Mouse (Mus musculus) cerebellum, adult 11-12 months (tissue): Measurements from ENCODE around the gene Rpl7l1.
"Not testable (repeated sequence)": the region's sequence is repeated elsewhere in the genome, so short reads cannot be mapped to it uniquely, and the experiment has no call there.

ENCODE experiments used
- DNase-seq: peaks from one replicate; pipeline ENCODE4 v3.0.0; 2022

Rpl7l1 gene

GRCm38 (mm10) chr17:46774131-46774472 is 8.4 kb downstream of the Rpl7l1 start:
- DNase-seq: no peak

GRCm38 (mm10) chr17:46773278-46774130 is 9.0 kb downstream of the Rpl7l1 start:
- DNase-seq: no peak

- DNase-seq: peak; percentile 83
These were observed 9.8 kb downstream of the Rpl7l1 start, which contains the start of gene 2310039H08Rik for GRCm38 (mm10) chr17:46772404-46773277. TSS of gene 2310039H08Rik (plus strand) at chr17:46772635.

- no peak for DNase-seq
These were observed 10.5 kb downstream of the Rpl7l1 start for GRCm38 (mm10) chr17:46772038-46772403.

- DNase-seq: no peak
These were observed 10.9 kb downstream of the Rpl7l1 start for GRCm38 (mm10) chr17:46771616-46772015.

- DNase-seq: no peak
These were observed 11.4 kb downstream of the Rpl7l1 start for GRCm38 (mm10) chr17:46771025-46771424.

GRCm38 (mm10) chr17:46770546-46770945 is 11.9 kb downstream of the Rpl7l1 start:
- no peak for DNase-seq

GRCm38 (mm10) chr17:46767868-46768267 is 14.6 kb downstream of the Rpl7l1 start:
- no peak for DNase-seq

- not testable (repeated sequence) for DNase-seq
These were observed 17.6 kb downstream of the Rpl7l1 start for GRCm38 (mm10) chr17:46764916-46765315.

GRCm38 (mm10) chr17:46763544-46763943 is 18.9 kb downstream of the Rpl7l1 start, which contains the start of gene Ptcra:
TSS of gene Ptcra (minus strand) at chr17:46763712.
- DNase-seq: no peak

- no peak for DNase-seq
These were observed 23.7 kb downstream of the Rpl7l1 start for GRCm38 (mm10) chr17:46758753-46759152.

GRCm38 (mm10) chr17:46751794-46752556 is 30.5 kb downstream of the Rpl7l1 start, which contains the start of gene Cnpy3:
TSS of gene Cnpy3 (minus strand) at chr17:46752214.
- DNase-seq: peak; percentile 99

- no peak for DNase-seq
These were observed 31.2 kb downstream of the Rpl7l1 start for GRCm38 (mm10) chr17:46751056-46751793.

GRCm38 (mm10) chr17:46750580-46750979 is 31.9 kb downstream of the Rpl7l1 start:
- DNase-seq: no peak

- no peak for DNase-seq
These were observed 33.2 kb downstream of the Rpl7l1 start for GRCm38 (mm10) chr17:46749282-46749681.

GRCm38 (mm10) chr17:46747806-46748205 is 34.7 kb downstream of the Rpl7l1 start:
- DNase-seq: no peak

GRCm38 (mm10) chr17:46747234-46747633 is 35.2 kb downstream of the Rpl7l1 start:
- DNase-seq: no peak

GRCm38 (mm10) chr17:46745506-46745905 is 37.0 kb downstream of the Rpl7l1 start:
- no peak for DNase-seq

GRCm38 (mm10) chr17:46742986-46743385 is 39.5 kb downstream of the Rpl7l1 start:
- no peak for DNase-seq

- no peak for DNase-seq
These were observed 41.2 kb downstream of the Rpl7l1 start for GRCm38 (mm10) chr17:46741305-46741704.

- DNase-seq: no peak
These were observed 46.3 kb downstream of the Rpl7l1 start for GRCm38 (mm10) chr17:46736160-46736559.

GRCm38 (mm10) chr17:46735287-46735686 is 47.2 kb downstream of the Rpl7l1 start:
- DNase-seq: no peak
